Mouse (Mus musculus): ENCODE results near the gene Gpa33. TPM values are rescaled to one million over a fixed set of nuclear protein-coding genes. Genes with fewer than 3 reads are reported as not detected.

Gene Gpa33
- polyA plus RNA-seq, 1 experiment from 2014 or later, result 34.3 TPM

DNA sequence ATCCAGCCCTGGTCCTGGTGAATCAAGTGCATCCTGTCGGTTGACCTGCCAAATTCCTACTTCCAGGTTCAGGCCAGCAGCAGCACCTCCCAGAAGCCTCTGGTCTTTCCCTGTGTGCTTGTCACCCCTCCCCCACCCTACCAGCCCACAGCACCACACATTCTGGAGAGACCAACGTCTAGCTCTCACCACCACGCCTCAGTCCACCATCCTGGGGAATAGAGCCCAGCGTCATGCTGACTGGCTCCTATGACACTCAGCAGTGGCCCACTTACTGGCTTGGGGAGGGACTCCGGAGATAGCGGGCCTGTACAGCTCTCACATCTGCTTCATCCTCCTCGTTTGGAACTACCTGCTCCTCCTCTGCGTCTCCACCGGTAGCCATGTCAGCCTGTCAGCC, 3.2 kb upstream of the Gpa33 start:
- WGBS, result 59% methylated on average over 9 of the region's 9 CpGs

GRCm38 (mm10) chr1:166127719-166128118, 2.3 kb upstream of the Gpa33 start, which contains the start of gene Dusp27:
TSS of gene Dusp27 (minus strand) at chr1:166127922.
- H3K4me1 ChIP-seq (replicated peaks; ENCODE audit: control insufficient read depth, insufficient read depth), result 0 out of 2 replicates have a peak, but pooled peaks cover 2% of the 10 kb centered on the region
- TF ChIP-seq CTCF (IDR thresholded peaks at IDR 0.05; ENCODE audit: low read depth) (no peak), EP300 (optimal IDR thresholded peaks at IDR 0.05) (no peak)
- ATAC-seq (ENCODE audit: low FRiP score, low TSS enrichment) (no peak), DNase-seq (ENCODE audit: low spot score) (no peak)
- H3K9ac ChIP-seq (ENCODE audit: low read length), result no peak within 1 kb of the TSS; the same call in 1 of the 2 replicates
- 34% methylated on average over 4 of the region's 4 CpGs for WGBS
- H3K9me3 ChIP-seq (ENCODE audit: control insufficient read depth, low read length), result no peaks in the 10 kb centered on the region
- no peaks in the 10 kb centered on the region for H3K27me3 ChIP-seq (ENCODE audit: control insufficient read depth, insufficient read depth, low read length)
- no peak within 1 kb of the TSS for H3K4me3 ChIP-seq (ENCODE audit: low read depth, low read length)
- peak within 1 kb of the TSS; percentile 9; the same call in 1 of the 2 replicates for H3K4me2 ChIP-seq (replicated peaks; ENCODE audit: low read depth)
- H3K36me3 ChIP-seq (ENCODE audit: control insufficient read depth, insufficient read depth, low read length), result no peaks in the 10 kb centered on the region
- no peak within 1 kb of the TSS for H3K27ac ChIP-seq (replicated peaks)

More for the DNA sequence above, 3.2 kb upstream of the Gpa33 start:
- DNase-seq (ENCODE audit: low spot score), result no peak
- Histone ChIP-seq H3K9ac (ENCODE audit: low read length) (no peak overlapping the region), H3K4me3 (ENCODE audit: low read depth, low read length) (no peak overlapping the region), H3K9me3 (ENCODE audit: control insufficient read depth, low read length) (no peaks in the 10 kb centered on the region), H3K27me3 (ENCODE audit: control insufficient read depth, insufficient read depth, low read length) (no peaks in the 10 kb centered on the region), H3K4me1 (replicated peaks; ENCODE audit: control insufficient read depth, insufficient read depth) (0 out of 2 replicates have a peak, but pooled peaks cover 2% of the 10 kb centered on the region), H3K36me3 (ENCODE audit: control insufficient read depth, insufficient read depth, low read length) (no peaks in the 10 kb centered on the region), H3K4me2 (replicated peaks; ENCODE audit: low read depth) (no peak overlapping the region), H3K27ac (replicated peaks) (no peak overlapping the region)
- ATAC-seq (ENCODE audit: low FRiP score, low TSS enrichment), result no peak
- TF ChIP-seq EP300 (optimal IDR thresholded peaks at IDR 0.05), result no peak
- TF ChIP-seq CTCF (IDR thresholded peaks at IDR 0.05; ENCODE audit: low read depth), result no peak

DNA sequence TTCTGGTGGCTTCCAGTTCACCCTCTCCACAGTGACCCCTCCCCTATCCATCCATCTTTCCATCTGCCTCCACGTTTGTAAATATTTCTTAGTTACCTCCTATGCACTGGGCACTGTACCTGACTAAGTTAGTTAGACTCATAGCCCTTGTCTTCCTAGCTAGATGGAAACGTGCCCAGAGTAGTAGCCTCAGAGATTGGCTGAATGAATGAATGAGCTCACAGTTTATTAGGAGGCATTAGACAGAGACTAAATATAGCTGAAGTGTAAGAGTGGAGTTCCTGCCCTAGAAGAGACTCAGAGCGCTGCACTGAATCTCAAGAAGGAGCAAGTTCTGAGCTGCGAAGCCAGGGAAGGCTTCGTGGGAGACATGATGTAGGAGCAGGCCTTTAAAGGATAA, 1.5 kb upstream of the Gpa33 start:
- TF ChIP-seq EP300 (optimal IDR thresholded peaks at IDR 0.05), result no peak
- TF ChIP-seq CTCF (IDR thresholded peaks at IDR 0.05; ENCODE audit: low read depth), result no peak
- H3K9ac ChIP-seq (ENCODE audit: low read length), result no peak overlapping the region
- no peak for ATAC-seq (ENCODE audit: low FRiP score, low TSS enrichment)
- WGBS, result 69% methylated on average over 5 of the region's 5 CpGs
- no peak for DNase-seq (ENCODE audit: low spot score)
- no peaks in the 10 kb centered on the region for H3K27me3 ChIP-seq (ENCODE audit: control insufficient read depth, insufficient read depth, low read length)
- H3K36me3 ChIP-seq (ENCODE audit: control insufficient read depth, insufficient read depth, low read length), result no peaks in the 10 kb centered on the region
- H3K4me3 ChIP-seq (ENCODE audit: low read depth, low read length), result no peak overlapping the region
- H3K4me2 ChIP-seq (replicated peaks; ENCODE audit: low read depth), result no peak overlapping the region
- H3K4me1 ChIP-seq (replicated peaks; ENCODE audit: control insufficient read depth, insufficient read depth), result 0 out of 2 replicates have a peak, but pooled peaks cover 2% of the 10 kb centered on the region
- no peaks in the 10 kb centered on the region for H3K9me3 ChIP-seq (ENCODE audit: control insufficient read depth, low read length)
- H3K27ac ChIP-seq (replicated peaks), result no peak overlapping the region

DNA sequence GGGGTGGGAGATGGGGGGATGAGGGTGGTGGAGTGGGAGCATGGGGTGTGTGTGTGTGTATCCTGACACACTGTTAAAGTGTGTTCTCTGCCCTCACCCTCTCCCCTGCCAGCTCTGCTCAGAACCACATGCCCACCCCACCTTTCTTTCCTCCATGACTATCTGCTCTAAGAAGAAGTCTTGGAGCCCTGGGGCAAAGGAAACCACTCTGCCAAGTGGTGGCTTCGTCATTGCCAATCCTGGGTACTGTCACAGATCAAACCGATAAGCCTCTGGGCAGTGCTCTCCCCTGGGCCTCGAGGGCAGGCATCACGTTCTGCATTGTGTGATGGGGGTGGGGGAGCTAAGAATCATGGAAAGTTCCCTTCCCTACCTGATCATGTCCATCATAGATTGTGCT, 2.3 kb downstream of the Gpa33 start:
- no peak overlapping the region for H3K9ac ChIP-seq (ENCODE audit: low read length)
- WGBS, result 53% methylated on average over 4 of the region's 4 CpGs
- 0 out of 2 replicates have a peak, but pooled peaks cover 2% of the 10 kb centered on the region for H3K4me1 ChIP-seq (replicated peaks; ENCODE audit: control insufficient read depth, insufficient read depth)
- no peak overlapping the region for H3K27ac ChIP-seq (replicated peaks)
- H3K36me3 ChIP-seq (ENCODE audit: control insufficient read depth, insufficient read depth, low read length), result no peaks in the 10 kb centered on the region
- no peak overlapping the region for H3K4me2 ChIP-seq (replicated peaks; ENCODE audit: low read depth)
- no peaks in the 10 kb centered on the region for H3K9me3 ChIP-seq (ENCODE audit: control insufficient read depth, low read length)
- ATAC-seq (ENCODE audit: low FRiP score, low TSS enrichment) (no peak), DNase-seq (ENCODE audit: low spot score) (no peak)
- H3K4me3 ChIP-seq (ENCODE audit: low read depth, low read length), result no peak overlapping the region
- H3K27me3 ChIP-seq (ENCODE audit: control insufficient read depth, insufficient read depth, low read length), result no peaks in the 10 kb centered on the region
- no peak for TF ChIP-seq CTCF (IDR thresholded peaks at IDR 0.05; ENCODE audit: low read depth)
- no peak for TF ChIP-seq EP300 (optimal IDR thresholded peaks at IDR 0.05)

GRCm38 (mm10) chr1:166135091-166135740, 5.2 kb downstream of the Gpa33 start:
- Histone ChIP-seq H3K4me3 (ENCODE audit: low read depth, low read length) (no peak overlapping the region), H3K9ac (ENCODE audit: low read length) (no peak overlapping the region), H3K27me3 (ENCODE audit: control insufficient read depth, insufficient read depth, low read length) (no peaks in the 10 kb centered on the region), H3K4me1 (replicated peaks; ENCODE audit: control insufficient read depth, insufficient read depth) (no peaks in the 10 kb centered on the region), H3K9me3 (ENCODE audit: control insufficient read depth, low read length) (no peaks in the 10 kb centered on the region), H3K36me3 (ENCODE audit: control insufficient read depth, insufficient read depth, low read length) (no peaks in the 10 kb centered on the region), H3K4me2 (replicated peaks; ENCODE audit: low read depth) (no peak overlapping the region), H3K27ac (replicated peaks) (no peak overlapping the region)
- ATAC-seq (ENCODE audit: low FRiP score, low TSS enrichment), result no peak
- no peak for DNase-seq (ENCODE audit: low spot score)
- no peak for TF ChIP-seq EP300 (optimal IDR thresholded peaks at IDR 0.05)
- no peak for TF ChIP-seq CTCF (IDR thresholded peaks at IDR 0.05; ENCODE audit: low read depth)
- 44% methylated on average over 4 of the region's 5 CpGs for WGBS

GRCm38 (mm10) chr1:166137244-166137938, 7.4 kb downstream of the Gpa33 start:
- Histone ChIP-seq H3K4me2 (replicated peaks; ENCODE audit: low read depth) (0 out of 2 replicates have a peak overlapping the region, but pooled peaks have one; percentile 17), H3K9ac (ENCODE audit: low read length) (no peak overlapping the region; the same call in 1 of the 2 replicates), H3K4me3 (ENCODE audit: low read depth, low read length) (no peak overlapping the region), H3K27ac (replicated peaks) (peak overlapping the region; percentile 63; the same call in 1 of the 2 replicates), H3K27me3 (ENCODE audit: control insufficient read depth, insufficient read depth, low read length) (no peaks in the 10 kb centered on the region), H3K36me3 (ENCODE audit: control insufficient read depth, insufficient read depth, low read length) (no peaks in the 10 kb centered on the region), H3K4me1 (replicated peaks; ENCODE audit: control insufficient read depth, insufficient read depth) (no peaks in the 10 kb centered on the region), H3K9me3 (ENCODE audit: control insufficient read depth, low read length) (no peaks in the 10 kb centered on the region)
- TF ChIP-seq EP300 (optimal IDR thresholded peaks at IDR 0.05), result no peak
- TF ChIP-seq CTCF (IDR thresholded peaks at IDR 0.05; ENCODE audit: low read depth), result no peak
- ATAC-seq (ENCODE audit: low FRiP score, low TSS enrichment) (peak; percentile 86), DNase-seq (ENCODE audit: low spot score) (peak; percentile 62)
- 51% methylated on average over 7 of the region's 7 CpGs for WGBS
